Mouse (Mus musculus) A20 (cell line): ENCODE data around the gene Gp1ba.
A peak's percentile ranks its signal among the peaks of the same experiment; 100 is the strongest.

Source experiments
- DNase-seq: peaks from one replicate; pipeline ENCODE4 v3.0.0-alpha.2; 2011; ENCODE audit warnings: low read depth, low spot score

The Gp1ba gene

GRCm38 (mm10) chr11:70653345-70654197 lies 14.6 kb downstream of the Gp1ba start:
- DNase-seq, result peak; percentile 89

DNA sequence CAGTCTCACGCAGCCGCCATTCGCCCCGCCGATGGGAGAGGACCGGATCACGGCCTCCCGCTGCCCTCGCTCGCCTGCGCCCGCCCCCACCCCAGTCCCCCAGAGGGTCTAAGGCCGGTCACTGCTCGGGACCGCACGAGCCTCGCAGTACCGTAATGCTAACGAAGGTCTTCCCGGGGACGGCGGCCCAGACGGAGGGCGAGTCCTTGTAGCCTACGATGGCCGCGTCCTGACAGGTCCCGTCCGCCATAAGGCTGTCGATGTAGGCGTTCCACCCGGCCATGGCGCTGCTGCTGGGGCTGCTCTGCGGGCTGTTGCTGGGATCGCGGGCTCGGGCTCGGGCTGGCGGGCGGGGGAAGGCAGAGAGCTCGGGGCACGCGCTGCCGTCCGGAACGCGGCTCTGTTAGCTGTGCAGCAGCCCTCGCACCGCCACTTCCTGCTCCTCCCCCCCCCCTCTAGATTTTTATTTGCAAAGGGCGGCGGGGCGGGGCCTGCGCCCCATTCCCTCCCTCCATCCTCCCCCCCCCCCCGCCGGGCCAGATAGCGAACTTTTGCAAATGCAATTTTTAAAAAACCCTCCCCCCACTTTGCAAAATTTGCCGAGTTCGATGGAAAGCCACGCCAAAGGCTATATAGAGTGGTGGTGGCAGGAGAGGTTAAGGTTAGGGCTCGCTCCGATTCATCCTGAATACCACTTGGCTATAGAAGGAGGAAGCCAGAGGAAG lies 15.4 kb downstream of the Gp1ba start, which contains the start of gene Pfn1:
Gene Pfn1 (minus strand): TSS at position 447 of the 725 bp plus-strand sequence.
- peak; percentile 94 for DNase-seq

DNA sequence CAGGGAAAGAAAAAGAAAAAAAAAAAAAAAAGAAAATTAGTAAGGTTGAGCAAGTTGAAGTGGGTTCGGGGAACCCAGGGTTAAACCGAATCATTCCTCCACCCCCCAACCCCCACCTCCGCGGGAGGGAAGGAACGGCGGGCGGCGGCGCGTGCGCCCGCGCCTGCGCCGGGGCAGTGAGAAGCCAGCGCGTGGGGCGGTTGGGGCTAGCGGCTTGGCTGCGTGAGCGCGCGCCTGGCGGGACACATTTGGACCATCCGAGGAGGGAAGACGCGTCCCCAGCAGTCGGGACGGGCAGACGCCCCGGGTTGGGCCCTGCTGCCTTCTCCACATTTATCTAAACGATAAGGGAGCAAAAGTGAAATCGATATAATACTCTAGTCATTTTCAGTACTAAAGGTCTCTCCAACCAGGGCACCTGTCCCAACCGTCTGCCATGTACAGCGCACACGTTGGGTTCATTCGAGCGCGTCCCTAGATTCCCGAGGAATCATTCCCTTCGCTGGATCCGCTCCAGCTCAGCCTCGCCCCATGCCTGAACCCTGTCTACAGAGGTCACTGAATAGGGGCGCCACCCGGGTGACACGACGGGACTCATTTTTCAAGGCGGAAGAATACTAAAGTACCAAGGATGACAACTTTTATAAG lies 16.1 kb downstream of the Gp1ba start:
- DNase-seq, result peak; percentile 92

DNA sequence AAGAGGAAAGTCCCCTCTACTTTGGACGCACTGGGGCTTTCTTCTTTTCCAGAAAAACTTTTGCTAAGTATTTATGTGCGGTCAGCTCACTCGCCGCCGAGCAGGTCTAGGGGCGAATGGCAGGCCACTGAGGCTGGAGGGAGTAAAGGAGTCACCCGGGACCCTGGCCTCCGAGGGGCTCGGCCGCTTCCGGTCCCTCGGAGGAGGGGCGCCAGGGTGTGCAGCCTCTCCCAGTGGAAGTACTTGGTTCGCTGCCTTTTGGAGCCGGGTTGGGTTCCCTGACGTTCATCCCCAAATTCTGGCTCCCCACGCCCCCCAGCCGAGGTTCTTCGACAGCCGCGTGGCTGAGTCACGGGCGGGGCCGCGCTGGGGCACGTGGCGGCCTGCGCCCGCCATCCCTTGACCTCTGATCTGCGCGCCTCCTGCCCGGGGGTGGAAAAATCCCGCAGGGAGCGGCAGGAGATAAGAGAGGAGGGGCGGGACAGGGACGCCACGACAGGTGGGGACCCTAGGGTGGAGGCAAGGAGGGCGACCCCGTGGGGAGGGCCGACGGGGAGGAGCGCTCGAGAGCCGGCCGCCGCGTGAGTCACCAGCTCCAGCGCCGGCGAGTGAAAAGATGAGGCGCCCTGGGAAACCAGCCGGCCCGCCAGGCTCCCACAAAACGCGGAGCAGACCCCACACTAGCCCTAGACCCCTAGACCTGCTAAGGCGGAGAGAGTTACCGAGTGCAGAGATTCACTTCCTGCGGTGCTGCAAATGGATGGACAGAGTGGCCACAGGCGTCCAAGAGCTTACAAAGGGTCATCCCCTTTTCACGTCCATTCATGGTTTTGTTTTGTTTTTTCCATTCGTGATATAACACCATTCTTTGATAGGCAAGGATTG lies 16.9 kb downstream of the Gp1ba start:
- peak; percentile 92 for DNase-seq

GRCm38 (mm10) chr11:70656456-70656927 lies 17.6 kb downstream of the Gp1ba start:
- peak; percentile 75 for DNase-seq

DNA sequence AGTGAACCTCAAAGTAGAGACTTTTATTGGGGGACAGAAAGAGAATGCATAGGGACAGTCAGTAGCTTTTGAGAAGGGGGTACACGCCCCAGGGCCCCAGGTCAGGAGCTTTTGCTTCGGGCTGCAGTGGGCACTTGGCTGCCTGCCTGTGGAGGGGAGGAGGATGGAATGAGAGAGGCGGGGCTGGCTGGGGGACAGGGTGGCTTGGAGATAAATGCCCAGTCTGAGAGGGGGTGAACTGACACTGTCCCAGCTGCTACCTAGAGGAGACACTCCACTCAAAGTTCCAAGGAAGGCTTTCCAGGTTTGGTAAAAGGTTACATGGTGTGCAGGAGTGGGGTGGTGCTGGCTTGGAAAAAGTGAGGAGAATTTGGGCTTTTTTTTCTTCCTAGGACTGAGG lies 18.0 kb downstream of the Gp1ba start, which contains the start of gene Eno3:
Gene Eno3 (plus strand): TSS at position 239 of the 400 bp plus-strand sequence.
- DNase-seq, result no peak

DNA sequence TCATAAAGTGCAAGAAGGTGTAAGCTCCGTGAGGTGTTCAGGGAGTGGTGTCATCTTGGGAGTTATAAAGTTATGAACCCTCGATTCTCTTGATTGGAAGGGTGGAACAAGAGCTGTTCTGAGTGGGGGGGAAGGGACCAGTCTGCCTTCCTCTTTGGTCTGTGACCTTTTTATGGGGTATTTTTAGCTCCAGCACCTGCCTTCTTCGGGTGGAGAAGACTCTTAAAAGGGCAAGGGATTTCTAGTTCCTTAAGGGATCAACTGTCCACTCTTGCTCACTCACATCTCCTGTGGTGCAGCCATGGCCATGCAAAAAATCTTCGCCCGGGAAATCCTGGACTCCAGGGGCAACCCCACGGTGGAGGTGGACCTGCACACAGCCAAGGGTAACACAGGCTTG lies 18.7 kb downstream of the Gp1ba start:
- DNase-seq, result peak; percentile 51

- no peak for DNase-seq
Measured at GRCm38 (mm10) chr11:70657991-70658390, 19.1 kb downstream of the Gp1ba start.

GRCm38 (mm10) chr11:70658521-70658920 lies 19.6 kb downstream of the Gp1ba start:
- DNase-seq, result no peak

GRCm38 (mm10) chr11:70658942-70659341 lies 20.0 kb downstream of the Gp1ba start:
- DNase-seq, result no peak

- no peak for DNase-seq
Measured at GRCm38 (mm10) chr11:70660571-70660970, 21.6 kb downstream of the Gp1ba start.

DNA sequence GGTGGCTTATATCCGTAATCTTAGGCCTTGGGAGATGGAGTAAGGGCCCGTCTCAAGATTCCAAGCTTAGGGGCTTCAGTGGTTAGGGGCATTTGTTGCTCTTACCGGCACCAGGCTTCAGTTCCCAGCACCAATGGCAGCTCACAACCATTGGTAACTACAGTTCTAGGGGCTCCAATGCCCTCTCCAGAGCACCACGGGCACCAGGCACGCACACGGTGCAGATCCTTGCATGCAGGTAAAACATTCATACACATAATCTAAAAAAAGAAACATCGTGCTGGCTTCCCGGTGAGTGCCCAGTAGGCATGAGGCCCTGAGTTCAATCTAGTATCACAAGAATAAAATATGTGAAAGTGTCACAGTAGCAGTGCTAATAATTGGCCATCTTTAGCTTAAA lies 24.2 kb downstream of the Gp1ba start:
- DNase-seq, result no peak

GRCm38 (mm10) chr11:70663957-70664356 lies 25.0 kb downstream of the Gp1ba start:
- no peak for DNase-seq

GRCm38 (mm10) chr11:70664741-70665140 lies 25.8 kb downstream of the Gp1ba start:
- peak; percentile 15 for DNase-seq

DNA sequence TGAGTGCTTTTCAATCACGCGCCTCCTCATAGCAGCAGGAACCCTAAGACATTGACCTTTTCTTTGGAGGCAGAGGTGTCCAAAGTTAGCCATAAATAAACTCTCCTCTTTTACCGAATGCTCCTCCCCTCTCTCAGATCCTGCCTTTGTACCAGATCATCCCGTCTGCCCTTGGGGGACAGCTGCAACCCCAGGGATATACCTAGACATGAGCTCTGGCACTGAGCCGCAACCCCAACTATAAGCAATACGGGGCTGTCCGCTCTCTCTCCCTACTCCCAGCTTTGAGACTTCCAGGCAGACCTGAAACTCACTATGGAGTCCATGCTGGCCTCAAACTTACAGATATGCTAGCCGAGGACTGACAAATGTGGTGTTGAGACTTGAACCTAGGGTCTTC lies 27.8 kb downstream of the Gp1ba start:
- DNase-seq, result no peak

DNA sequence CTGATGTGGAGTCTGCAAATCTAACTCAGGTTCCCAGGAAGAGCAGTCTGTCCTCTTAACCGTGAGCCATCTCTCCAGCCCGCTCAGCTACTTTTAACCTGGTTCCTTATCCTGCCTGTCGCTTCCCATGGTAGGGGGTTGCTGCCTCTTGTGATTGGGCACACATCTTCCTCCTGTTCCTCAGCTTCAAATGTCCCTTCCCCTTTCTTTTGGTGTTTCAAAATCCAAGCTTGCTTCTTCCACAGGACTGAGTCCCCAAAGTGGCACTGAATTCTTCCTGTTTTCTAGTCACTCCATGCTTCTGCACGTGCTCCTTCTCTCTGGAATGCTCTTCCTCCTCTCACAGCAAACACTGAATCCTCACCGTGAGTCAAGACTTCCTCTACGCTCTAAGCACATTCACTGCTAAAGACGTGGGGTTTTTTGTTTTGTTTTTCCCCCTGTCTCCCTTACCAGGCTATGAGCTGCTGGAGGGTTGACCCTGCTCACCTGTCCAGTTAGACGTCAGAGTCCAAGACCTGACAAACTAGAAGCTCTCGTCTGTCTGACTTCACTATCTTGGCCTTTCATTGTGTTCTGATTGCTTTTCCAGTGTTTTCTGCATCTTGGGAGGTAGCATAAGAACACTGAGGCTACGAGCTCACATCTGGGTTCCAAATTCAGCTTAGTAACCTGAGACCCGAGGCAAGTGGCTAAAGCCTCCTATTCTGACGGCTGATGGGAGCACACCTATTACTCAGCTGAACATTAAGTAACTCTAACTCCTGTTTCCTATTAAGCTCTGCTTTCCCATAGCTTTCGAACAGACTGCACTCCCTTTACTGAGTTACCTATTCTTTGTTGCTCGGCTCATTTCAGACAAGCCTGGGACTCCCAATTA lies 28.6 kb downstream of the Gp1ba start:
- DNase-seq, result no peak

GRCm38 (mm10) chr11:70668335-70668770 lies 29.4 kb downstream of the Gp1ba start:
- DNase-seq, result no peak

DNA sequence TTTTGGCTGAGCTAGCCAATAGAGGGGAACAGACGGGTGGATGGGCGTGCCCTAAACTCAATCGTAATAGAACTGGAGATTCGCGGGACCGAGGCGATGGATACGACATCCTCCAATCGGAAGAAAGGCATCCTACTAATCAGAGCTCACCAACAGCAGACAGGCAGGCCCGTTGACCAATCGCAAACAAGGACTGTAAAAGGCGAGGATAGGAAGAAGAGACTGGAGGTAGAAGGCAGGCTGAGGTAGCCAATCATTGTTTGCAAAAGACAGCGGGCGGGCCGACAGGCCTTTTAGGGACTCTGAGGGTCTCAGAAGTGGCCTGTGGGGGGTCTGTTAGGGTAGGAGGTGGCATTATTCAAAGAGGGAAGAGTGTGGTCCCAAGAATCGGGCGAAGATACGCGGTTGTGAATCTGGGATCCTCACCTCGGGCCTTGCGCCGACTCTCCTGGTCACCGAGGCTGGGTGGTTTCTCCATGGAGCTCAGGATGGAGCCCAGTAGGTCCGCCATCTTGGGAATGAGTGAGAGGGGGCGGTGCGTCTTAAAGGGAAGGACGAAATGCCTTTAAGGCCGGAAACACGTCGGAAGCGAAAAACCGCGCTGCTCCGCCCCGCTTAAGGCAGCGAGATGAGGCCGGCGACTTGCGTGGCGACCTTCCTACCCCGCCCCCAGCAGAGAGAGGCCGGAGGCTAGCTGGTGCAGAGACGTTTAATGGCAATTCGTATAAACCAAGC lies 30.0 kb downstream of the Gp1ba start, which contains the start of gene Spag7:
Gene Spag7 (minus strand): TSS at position 646 of the 735 bp plus-strand sequence.
- DNase-seq, result peak; percentile 99
